Mouse (Mus musculus) layer of hippocampus, adult 6 months (tissue): ENCODE results near the gene Uqcrc1. TPM values are rescaled to one million over a fixed set of nuclear protein-coding genes. Genes with fewer than 3 reads are reported as not detected.

Experiments used
- long read RNA-seq, 2 experiments: library from polyadenylated mRNA; unstranded; transcript quantifications; one replicate each; pipeline ENCODE4 v2.0.0; 2019 to 2020
- microRNA-seq: library from miRNA; unstranded; fragments of <30 nt; microRNA quantifications from one replicate; pipeline ENCODE4 v1.2.0, GENCODE M21; 2020
- polyA plus RNA-seq: library from polyadenylated mRNA; unstranded; fragments of <200 nt; fragmentation: Nextera tagmentation; gene quantifications from 2 replicates; pipeline ENCODE4 v1.2.3, GENCODE M21; 2021

Uqcrc1 gene
- 652 and 670 TPM in 2 replicates for polyA plus RNA-seq
- long read RNA-seq, experiment 1, transcript Uqcrc1-201 (13 exons, 1,653 nt), result major isoform, 1,189 of 1,291 reads
- long read RNA-seq, experiment 1, partial matches to known transcripts, result 66 of 1,291 reads
- long read RNA-seq, experiment 1, other reads (novel, unspliced or antisense), result 36 of 1,291 reads
- long read RNA-seq, experiment 2, transcript Uqcrc1-201 (13 exons, 1,653 nt), result major isoform, 3,066 of 3,167 reads
- long read RNA-seq, experiment 2, partial matches to known transcripts, result 37 of 3,167 reads
- long read RNA-seq, experiment 2, other reads (novel, unspliced or antisense), result 64 of 3,167 reads

DNA sequence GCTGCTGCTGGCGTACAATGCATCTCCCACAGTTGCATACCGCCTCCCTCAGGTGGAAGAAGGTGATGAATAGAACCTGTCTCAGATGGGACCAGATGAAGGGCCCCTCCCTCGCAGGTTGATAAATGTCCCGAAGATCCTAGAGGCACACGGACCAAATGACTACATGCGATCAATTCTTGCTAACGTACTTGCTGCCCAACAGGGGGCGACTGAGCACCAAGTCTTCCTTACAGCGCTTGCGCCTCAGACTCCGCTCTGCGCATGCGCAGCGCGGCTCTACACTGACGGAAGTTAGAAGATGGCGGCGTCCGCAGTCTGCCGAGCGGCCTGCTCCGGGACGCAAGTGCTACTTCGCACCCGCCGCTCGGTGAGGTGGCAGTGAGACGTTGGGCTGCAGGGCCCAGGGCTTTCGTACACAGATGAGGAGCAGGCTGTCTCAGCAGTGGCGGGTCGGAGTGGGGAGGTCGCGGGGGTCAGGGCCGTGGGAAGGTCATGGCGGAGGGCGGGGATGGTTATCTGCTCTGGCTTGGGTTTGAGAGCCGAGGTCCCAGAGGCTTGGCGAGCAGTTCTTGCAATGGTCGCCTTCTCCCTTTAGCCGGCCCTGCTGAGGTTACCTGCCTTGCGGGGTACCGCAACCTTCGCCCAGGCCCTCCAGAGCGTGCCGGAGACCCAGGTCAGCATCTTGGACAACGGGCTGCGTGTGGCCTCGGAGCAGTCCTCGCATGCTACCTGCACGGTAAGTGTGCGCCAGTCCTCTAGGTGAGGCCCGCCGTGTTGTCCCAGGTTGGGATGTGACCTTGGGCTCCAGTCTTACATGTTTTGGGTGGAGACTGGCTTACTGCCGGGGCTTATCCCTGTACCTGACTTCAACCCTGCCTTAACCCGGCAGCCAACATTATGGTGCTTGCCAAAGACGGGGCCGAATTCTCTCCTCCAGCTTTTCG lies at the start of gene Uqcrc1:
TSS of gene Uqcrc1 (plus strand) at position 216 of the 947 bp plus-strand sequence.

DNA sequence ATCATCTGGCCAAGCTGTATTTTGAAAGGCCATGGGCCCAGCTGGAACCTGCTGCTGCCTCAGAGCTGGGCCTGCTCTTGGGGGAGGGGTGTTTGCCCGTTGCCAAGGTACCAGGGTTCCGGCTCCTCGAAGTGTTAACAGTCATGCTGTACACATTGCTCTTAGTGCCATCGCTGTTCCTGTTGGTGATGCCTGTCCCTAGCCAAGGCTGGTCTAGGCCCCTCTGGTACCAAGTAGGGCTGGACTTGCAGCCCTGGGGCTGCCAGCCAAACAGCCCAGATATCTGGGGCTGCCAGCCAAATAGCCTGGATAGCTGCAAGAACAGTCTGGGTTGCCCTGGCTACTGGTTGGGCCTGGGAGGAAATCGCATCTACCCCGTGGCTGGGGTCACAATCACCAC lies 21.9 kb upstream of the Uqcrc1 start, which contains the start of gene Tmem89:
TSS of gene Tmem89 (plus strand) at position 129 of the 400 bp plus-strand sequence.

GRCm38 (mm10) chr9:108953081-108953636 lies 16.7 kb downstream of the Uqcrc1 start, which contains the start of gene Col7a1:
Gene Col7a1, plus strand, starts transcription at chr9:108953586.

GRCm38 (mm10) chr9:108985710-108986109 lies 49.3 kb downstream of the Uqcrc1 start, which contains the start of gene Ucn2:
Gene Ucn2, plus strand, starts transcription at chr9:108986010.

DNA sequence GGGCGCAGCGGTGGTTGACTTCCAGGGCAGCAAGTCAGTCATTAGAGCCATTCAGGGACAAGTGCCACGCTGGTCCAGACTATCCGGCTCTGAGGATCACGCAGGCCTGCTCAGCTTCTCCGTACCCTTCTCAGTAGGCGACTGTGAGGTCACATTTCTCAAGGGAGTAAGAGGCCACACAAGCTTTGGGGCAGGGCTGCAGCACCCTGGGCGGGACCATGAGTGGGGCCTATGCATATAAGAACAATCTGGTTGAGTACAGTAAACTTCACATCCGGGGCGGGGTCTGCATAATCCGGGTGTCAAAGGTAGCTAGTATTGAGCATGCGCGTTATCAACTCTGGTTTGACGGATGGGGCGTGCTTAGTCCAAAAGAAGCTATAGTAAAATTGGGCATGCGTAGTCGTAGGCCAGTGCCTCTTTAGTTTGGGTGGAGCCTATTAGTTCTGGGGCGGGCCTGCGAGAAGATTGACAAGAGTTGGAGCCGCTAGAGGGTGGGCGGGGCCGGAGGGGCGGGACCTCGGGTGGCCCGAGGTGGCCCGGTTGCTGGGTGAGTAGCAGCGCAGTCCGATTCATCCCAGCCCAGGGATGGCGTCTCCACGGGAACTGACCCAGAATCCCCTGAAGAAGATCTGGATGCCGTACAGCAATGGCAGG lies 55.1 kb downstream of the Uqcrc1 start, which contains the start of gene Pfkfb4:
TSS of gene Pfkfb4 (plus strand) at position 351 of the 657 bp plus-strand sequence.

Small RNAs within 50 kb of the gene (microRNA-seq; reads per million reads assigned to microRNA genes)
- not detected for gene Mir711

Other genes starting within 250 kb of the Uqcrc1 start
- gene Prkar2a, start 247.3 kb upstream of the Uqcrc1 start, polyA plus RNA-seq, result 5.7 and 6.8 TPM in 2 replicates
- 31.9 and 32.7 TPM in 2 replicates for gene Ip6k2, start 152.8 kb upstream of the Uqcrc1 start, polyA plus RNA-seq
- gene Nckipsd, start 128.3 kb upstream of the Uqcrc1 start, polyA plus RNA-seq, result 45.0 and 53.8 TPM in 2 replicates
- 1.8 and 3.7 TPM in 2 replicates for gene Celsr3, start 110.3 kb upstream of the Uqcrc1 start, polyA plus RNA-seq
- 9.3 and 12.2 TPM in 2 replicates for gene Slc26a6, start 83.3 kb upstream of the Uqcrc1 start, polyA plus RNA-seq
- gene Tmem89, start 22.0 kb upstream of the Uqcrc1 start, polyA plus RNA-seq, result 1.0 and 2.9 TPM in 2 replicates
- gene Col7a1, start 17.0 kb downstream of the Uqcrc1 start, polyA plus RNA-seq, result not detected in 2 replicates
- gene Ucn2, start 49.4 kb downstream of the Uqcrc1 start, polyA plus RNA-seq, result not detected in 2 replicates
- 4.7 and 5.6 TPM in 2 replicates for gene Pfkfb4, start 55.1 kb downstream of the Uqcrc1 start, polyA plus RNA-seq
- gene Shisa5, start 101.9 kb downstream of the Uqcrc1 start, polyA plus RNA-seq, result 119 and 124 TPM in 2 replicates
- 12.0 and 12.5 TPM in 2 replicates for gene Trex1, start 123.1 kb downstream of the Uqcrc1 start, polyA plus RNA-seq
- gene Atrip, start 137.5 kb downstream of the Uqcrc1 start, polyA plus RNA-seq, result 19.7 and 20.0 TPM in 2 replicates
- gene Ccdc51, start 145.9 kb downstream of the Uqcrc1 start, polyA plus RNA-seq, result 3.6 and 4.4 TPM in 2 replicates
- gene Tma7, start 146.0 kb downstream of the Uqcrc1 start, polyA plus RNA-seq, result 619 and 702 TPM in 2 replicates
- 15.1 and 22.6 TPM in 2 replicates for gene Plxnb1, start 158.8 kb downstream of the Uqcrc1 start, polyA plus RNA-seq
- gene Fbxw21, start 225.4 kb downstream of the Uqcrc1 start, polyA plus RNA-seq, result not detected in 2 replicates